Mouse (Mus musculus) thymus, postnatal 10 days (tissue): ENCODE measurements at regions not wholly inside any gene's neighbourhood (a gene's known extent, or its start where the extent isn't known, plus 50 kb on each side); places are given as distances from the start of the nearest gene placed in this dataset.
A peak's percentile ranks its signal among the peaks of the same experiment; 100 is the strongest.

Source experiments
- DNase-seq, 2 experiments: peaks; one replicate each; pipeline ENCODE4 v3.0.0; 2021; ENCODE audit warnings: low spot score in 2 of 2

DNA sequence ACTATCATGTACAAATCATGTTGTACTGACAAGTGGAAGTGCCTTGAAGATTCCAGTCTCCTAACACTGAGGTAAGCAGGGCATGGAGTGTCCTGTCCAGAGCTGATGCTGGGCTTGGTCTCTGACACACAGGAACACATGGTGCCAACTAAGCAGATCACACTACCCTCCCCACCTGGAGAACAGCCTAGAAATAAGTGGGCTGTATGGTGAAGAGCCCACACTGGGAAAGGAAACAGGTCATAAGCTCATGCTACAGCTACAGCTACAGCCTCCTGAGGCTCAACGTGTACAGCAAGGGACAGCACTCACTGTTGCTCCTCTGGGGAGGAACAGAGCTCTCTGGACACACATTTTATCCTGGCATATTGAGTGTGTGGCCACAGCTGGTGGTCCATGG, 89.8 kb upstream of the Atp1a1 start:
- DNase-seq: no peak

DNA sequence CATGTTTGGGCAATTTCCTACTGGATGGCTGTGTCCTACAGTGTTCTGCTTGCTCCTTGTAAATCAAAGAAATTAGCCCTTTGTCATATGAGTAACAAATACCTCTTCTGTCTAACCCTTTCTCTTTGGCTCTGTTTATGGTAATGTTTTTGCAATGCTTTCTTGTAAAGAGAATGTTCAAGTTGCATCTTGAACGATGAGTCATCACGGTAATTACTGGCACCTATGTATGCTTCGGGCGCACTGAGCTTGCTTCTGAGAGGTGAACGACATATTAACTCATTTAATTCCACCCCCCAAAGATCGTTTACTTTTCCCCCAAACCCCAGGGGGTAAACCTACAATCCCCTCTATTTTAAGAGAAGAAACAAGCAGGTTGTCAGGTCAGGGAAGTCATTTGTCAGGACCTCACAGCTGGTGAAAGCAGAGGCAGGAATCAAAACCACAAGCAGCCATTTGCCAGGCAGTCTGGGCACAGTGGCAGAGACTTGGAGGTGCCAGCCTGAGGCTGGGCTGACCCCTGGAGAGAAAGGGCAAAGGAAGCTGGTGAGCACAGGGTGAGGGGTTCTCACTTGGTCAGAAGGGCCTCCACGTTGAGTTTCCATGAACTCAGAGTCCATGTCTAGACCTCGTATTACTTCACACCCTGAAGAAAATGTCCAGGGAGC, 87.6 kb upstream of the Atp1a1 start:
- no peak for DNase-seq

DNA sequence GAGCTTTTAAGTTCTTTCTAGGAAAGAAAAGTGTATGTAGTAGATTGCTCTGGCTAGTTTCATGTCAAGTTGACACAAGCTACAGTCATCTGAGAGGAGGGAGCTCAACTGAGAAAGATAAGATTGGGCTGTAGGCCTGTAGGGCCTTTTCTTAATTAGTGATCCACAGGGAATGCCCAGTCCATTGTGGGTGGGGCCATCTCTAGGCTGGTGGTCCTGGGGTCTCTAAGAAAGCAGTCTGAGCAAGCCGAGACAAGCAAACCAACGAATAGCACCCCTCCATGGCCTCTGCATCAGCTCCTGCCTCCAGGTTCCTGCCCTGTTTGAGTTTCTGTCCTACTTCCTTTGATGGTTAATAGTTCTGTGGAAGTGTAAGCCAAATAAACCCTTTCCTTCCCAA, 86.3 kb upstream of the Atp1a1 start:
- DNase-seq: no peak

DNA sequence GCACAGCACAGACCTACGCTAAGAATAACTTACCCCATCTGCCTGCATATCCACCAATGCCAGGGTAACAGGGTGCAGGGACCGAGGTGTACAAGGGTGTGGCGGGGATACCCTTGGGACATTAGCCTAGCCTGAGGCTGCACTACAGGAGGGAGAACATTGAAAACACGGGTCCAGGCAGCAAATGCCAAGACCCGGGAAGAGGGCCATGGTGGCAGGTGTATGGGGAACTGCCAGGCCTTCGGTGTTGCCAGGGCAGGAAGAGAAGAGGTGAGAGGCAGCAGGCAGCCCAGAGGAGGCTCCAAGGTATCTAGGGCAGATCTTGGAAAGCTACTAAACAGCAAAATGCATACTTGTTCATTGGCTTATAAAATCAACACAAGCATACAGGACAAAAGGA, 85.7 kb upstream of the Atp1a1 start:
- DNase-seq: no peak

DNA sequence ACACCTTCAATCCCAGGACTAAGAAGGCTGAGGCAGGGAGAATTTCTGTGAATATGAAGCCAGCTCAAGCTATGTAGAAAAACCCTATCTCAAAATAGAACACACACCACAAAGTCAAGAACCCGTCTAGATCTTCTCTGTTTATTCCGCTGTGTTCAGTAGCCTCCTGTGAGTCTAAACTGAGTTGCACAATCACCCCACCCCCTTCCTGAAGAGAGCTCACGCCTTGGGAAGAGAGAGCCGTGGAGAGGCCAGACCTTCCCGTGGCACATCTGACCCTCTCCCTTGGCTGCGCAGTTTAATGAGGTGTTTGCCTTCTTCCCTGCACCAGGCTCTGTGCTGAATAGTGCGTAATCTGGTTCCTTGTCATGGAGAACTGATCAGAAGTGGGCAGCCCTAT, 80.7 kb upstream of the Atp1a1 start:
- no peak for DNase-seq

DNA sequence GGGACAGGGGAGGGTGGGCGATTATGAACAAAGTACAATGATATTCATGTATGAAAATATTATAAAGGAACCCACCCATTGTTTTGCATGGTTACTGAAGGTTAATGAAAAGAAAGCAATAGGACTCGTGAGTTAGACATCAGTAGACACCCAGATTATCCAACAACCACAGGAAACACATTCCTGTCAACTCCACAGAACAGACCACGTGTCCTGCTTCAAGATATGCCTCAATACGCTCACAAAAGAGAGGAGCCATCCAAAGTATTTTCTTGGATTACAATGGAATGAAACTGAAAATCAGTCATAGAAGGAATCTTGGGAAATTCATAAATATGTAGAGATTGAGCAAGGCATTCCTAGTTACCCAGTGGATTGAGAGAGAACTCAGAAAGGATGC, 68.5 kb upstream of the Atp1a1 start:
- DNase-seq: no peak

DNA sequence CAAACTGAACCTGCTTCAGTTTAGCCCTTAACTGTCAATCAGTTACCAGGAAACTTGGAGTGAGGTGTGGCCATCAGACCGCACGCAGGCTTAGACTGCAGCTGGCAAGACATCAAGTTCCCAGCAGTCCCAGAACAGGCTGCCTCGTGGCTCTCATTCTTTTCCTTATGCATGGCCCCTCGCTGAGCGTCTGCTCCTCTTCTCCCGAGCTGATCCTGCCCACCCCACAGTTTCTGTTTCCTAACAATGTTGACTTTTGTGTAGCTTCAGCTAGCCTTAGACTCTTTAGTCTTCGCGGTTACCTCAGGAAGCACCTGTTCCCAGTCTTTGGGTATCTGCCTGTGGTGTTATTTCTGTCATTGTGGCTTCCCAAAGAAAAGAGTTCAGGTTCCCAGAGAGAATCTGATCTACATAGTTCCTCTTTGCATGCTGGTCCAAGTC, 66.1 kb upstream of the Atp1a1 start:
- DNase-seq: peak; percentile 18

DNA sequence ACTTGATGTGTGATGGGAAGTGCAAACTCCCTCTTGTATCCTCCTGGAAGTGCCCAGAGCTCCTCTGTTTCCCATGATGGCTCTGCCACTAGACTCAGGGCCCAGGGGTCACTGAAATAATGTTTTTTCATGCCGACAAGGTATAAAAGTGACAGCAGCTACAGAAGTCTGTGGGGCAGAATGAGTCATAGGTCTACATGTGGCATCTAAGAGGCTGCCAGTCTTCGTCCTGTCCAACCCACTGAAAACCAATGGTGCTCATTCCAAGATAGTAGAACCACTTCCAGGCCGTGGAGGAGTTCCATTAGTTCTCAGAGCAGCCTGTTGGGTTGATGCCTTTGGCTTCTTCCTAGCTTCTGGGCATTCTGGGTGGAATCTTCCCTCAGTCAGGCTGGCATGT, 65.3 kb upstream of the Atp1a1 start:
- no peak for DNase-seq

DNA sequence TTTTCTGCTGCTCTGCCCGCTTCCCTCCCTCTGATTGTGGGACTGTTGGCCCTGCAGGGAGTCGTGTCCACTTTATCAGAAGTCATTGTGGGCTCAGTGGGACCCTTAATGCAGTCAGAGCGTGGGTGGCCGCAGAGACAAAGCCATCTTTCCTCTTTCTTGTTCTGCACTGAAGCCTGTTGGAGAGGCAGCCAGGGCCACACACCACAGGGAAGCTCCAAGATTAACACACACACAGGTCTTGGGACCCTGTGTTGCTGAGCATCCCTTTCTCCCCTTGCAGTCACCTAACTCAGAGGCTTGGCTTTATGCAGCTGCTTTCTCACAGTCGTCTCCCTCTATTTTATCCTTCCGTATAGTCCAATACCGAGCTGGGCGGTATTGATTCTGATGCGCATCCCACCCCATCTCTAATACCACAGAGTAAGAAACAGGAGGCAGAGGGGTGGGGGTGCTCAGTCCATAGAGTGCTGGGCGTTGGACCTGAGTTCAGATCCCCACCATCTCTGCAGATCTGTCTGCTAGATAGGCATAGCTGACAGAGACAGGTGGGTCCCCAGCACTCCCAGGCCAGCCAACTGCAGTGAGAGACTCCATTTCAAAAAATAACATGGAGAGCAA, 63.4 kb upstream of the Atp1a1 start:
- DNase-seq: no peak

DNA sequence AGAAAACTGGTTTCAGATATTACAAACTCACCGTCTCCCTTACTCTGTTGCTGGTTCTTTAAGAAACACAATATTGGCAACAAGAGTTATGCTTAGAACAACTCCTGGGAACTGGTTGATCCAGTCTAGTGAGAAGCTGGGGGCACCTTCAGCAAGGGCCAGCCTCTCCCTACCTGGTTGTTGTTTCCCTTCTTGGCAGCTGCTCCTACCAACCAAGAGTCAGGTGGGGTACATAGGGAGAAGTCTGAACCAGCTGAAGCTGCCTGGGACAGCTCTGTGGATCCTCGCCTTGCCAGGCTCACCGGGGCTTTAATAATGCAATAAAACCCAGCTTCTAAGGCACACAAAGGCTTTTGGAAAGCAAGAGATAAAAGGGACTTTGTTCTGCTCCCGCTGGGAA, 62.7 kb upstream of the Atp1a1 start:
- no peak for DNase-seq

DNA sequence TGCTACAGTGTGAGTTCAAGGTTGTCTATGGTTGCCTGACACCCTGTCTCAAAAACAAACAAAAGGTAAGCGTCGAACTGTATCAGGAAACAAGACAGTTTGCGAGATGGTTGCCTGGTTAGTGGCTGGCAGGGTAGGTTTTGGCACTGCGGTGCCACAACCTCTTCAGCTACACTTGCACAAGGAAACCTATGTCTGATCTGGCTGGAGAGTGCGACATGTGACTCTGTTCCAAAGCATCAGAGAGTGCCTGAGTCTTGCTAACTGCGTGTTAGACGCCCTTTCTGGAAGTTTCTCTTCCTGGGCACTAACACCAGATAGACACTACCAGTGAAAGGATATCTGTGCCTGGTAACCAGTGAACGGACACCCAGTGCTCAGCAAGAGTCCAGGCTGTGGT, 62.1 kb upstream of the Atp1a1 start:
- DNase-seq: no peak

DNA sequence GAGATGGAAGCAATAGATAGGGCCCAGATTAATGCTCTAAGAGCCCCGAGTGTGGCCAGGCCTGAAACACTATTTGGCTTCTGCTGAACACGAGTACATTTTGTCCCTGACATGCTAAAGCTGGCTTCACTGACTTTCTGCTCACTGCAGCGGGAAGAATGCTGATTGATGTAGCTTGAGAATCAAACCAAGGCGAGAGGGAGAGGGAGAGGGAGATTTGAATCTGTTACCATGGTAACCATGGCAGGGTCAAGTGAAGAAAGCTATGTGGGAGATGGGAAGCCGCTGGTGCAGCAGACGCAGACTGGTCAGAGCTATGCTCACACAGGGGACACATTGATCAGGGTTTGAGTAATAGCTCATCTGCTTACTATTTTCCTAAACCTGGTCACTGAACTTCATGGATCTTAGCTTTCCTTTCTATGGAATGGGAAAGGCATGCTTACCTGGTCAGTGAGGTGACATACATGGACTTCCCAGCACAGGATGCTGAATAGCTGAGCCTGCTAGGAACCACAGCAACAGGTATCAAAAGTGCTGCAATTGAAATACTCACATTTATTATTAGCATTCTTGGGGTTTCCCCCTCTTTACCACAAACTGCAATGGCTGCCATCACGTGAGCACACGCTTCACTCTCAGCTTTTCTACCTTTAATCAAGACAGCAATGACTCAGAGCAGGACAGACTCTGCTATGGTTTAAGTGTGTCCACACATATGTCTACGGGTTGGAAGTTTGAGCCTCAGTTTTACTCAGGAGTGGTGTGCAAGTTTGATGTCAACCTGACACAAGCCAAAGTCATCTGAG, 56.9 kb upstream of the Atp1a1 start:
- no peak for DNase-seq

DNA sequence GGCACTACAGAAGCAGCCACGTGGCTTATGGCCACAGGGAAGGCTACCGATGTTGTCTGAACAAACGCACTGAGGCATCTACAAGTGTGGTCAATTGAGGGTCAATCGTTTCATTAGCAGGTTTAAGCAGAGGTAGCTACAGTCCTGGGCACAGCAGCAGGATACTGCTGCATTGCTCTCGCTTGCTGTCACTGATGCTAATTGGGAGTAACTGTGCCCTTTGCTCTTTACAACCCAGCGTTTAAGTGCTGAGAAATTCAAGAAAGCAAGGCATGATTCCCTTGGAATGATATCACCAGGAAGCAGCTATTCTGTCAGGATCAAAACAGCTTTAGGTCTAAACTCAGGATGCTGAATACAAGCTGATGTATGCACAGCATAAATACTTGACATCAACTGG, 56.2 kb upstream of the Atp1a1 start:
- DNase-seq: no peak

DNA sequence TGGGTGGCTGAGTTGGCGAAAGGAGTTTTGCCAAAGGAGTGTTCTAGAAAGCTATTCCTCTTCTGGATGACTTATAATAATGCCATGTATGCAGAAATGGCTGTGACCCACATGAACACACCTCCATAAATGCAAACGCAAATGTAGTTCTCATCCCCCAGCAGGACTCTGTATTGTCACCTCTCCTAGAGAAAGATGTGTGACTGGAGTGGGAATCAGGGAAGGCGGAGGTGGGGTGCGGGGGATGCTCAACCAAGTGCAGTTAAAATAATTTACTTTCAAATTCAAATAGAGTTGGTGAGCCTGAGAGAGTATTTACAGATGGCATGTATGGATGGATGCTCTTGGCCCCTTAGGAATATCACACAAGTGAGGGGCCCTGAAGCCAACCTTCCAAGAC, 55.7 kb upstream of the Atp1a1 start:
- no peak for DNase-seq

DNA sequence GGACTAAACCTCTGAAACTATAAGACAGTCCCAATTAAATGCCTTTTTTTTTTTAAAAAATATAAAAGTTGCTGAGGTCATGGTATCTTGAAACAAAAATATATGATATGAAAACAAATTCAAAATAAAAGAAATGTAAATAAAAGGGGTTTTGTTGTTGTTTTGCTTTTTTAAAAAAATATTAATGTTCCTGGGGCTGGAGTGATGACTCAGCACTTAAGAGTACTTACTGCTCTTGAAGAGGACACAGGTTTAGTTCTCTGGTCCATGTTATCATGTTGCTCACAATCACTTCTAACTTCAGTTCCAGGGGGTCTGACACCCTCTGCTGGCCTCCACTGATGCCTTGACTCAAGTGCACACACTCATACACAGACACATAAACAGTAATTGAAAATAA, 53.5 kb upstream of the Atp1a1 start:
- DNase-seq: no peak

DNA sequence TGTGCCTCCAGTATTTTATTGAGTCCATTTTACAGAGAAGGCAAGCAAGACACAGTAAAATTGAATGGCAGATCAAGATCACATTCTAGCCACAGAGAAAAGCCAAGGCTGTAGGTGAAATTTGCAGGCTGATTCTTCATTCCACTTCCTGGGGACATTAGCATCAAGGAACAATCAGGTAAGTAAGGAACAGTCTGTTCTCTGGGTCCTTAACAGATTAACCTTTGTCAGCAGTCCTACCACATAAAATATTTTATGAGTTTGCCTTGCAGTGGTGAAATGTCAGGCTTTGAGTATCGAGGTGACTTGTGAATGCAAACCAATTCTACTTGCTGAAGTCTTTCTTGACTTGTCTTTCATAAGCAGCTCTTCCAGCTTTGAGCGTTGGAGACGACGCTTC, 50.2 kb upstream of the Atp1a1 start:
- DNase-seq: no peak
